Mouse (Mus musculus) liver, adult 2 months (tissue): ENCODE measurements at regions not wholly inside any gene's neighbourhood (a gene's known extent, or its start where the extent isn't known, plus 50 kb on each side); places are given as distances from the start of the nearest gene placed in this dataset.

Experiments
- DNase-seq: peaks from one replicate; pipeline ENCODE4 v3.0.0-alpha.2; 2011; ENCODE audit warnings: low read depth, low spot score; ENCODE audit errors: extremely low read depth
- H3K27ac ChIP-seq: fragments of 200-500 bp; replicated peaks from 2 replicates; pipeline ENCODE4 v1.5.1; 2012; ENCODE audit warnings: low read depth, mild to moderate bottlenecking, control low read depth, inconsistent platforms, low read length; ENCODE audit not compliant: insufficient read depth
- H3K27me3 ChIP-seq: fragments of 200-500 bp; 2 replicates; pipeline ENCODE4 v1.6.1; 2012; ENCODE audit warnings: mild to moderate bottlenecking, moderate library complexity, low read length, inconsistent platforms; ENCODE audit not compliant: control insufficient read depth, insufficient read depth
- H3K36me3 ChIP-seq: fragments of 200-500 bp; 2 replicates; pipeline ENCODE4 v1.6.1; 2012; ENCODE audit warnings: low read length, inconsistent platforms; ENCODE audit not compliant: control insufficient read depth, insufficient read depth
- H3K4me1 ChIP-seq: fragments of 200-500 bp; 2 replicates; pipeline ENCODE4 v1.6.1; 2011; ENCODE audit warnings: low read length; ENCODE audit not compliant: control insufficient read depth, insufficient read depth
- H3K4me3 ChIP-seq: fragments of 200-500 bp; 2 replicates; pipeline ENCODE4 v1.5.1; 2011; ENCODE audit warnings: low read depth, mild to moderate bottlenecking, control low read depth, low read length, moderate library complexity; ENCODE audit not compliant: insufficient read depth
- H3K79me2 ChIP-seq: fragments of 200-500 bp; 2 replicates; pipeline ENCODE4 v1.6.1; 2012; ENCODE audit warnings: inconsistent platforms, mild to moderate bottlenecking, low read length, moderate library complexity; ENCODE audit not compliant: control insufficient read depth, insufficient read depth
- H3K9ac ChIP-seq: fragments of 200-500 bp; 2 replicates; pipeline ENCODE4 v1.6.1; 2012; ENCODE audit warnings: low read depth, mild to moderate bottlenecking, control low read depth, inconsistent platforms, low read length
- CTCF ChIP-seq: fragments of 200-500 bp; IDR thresholded peaks from 2 replicates; pipeline ENCODE4 v1.5.1; 2011; ENCODE audit warnings: low read depth, low read length, control low read depth
- POLR2A ChIP-seq: fragments of 200-500 bp; IDR thresholded peaks from 2 replicates; pipeline ENCODE4 v1.6.1; 2011; ENCODE audit warnings: low read length, control low read depth; ENCODE audit not compliant: insufficient read depth; ENCODE audit errors: extremely low read depth
- WGBS: fragments of 180-500 bp; shearing (Covaris S2); methylation state at CpG from one replicate; pipeline ENCODE4 v1.1.7; 2018; 5-methylcytosine and 5-hydroxymethylcytosine counted together

- 68% methylated on average over 4 of the region's 4 CpGs for WGBS
- no peaks in the 10 kb centered on the region for H3K79me2 ChIP-seq
- DNase-seq = peak; percentile 78
- no peaks in the 10 kb centered on the region for H3K27me3 ChIP-seq
- H3K36me3 ChIP-seq = no peaks in the 10 kb centered on the region
- H3K27ac ChIP-seq = no peak overlapping the region
- TF ChIP-seq CTCF = no peak
- TF ChIP-seq POLR2A = no peak
- no peak overlapping the region for H3K9ac ChIP-seq
- no peaks in the 10 kb centered on the region for H3K4me1 ChIP-seq
- no peak overlapping the region for H3K4me3 ChIP-seq
Observed at GRCm38 (mm10) chr4:72010316-72010715, 190.4 kb downstream of the Tle1 start.

- Histone ChIP-seq H3K27me3 (no peaks in the 10 kb centered on the region), H3K27ac (no peak overlapping the region), H3K9ac (no peak overlapping the region), H3K4me1 (peaks cover 1% of the 10 kb centered on the region; the same call in 1 of the 2 replicates), H3K36me3 (no peaks in the 10 kb centered on the region), H3K4me3 (no peak overlapping the region), H3K79me2 (no peaks in the 10 kb centered on the region)
- TF ChIP-seq CTCF (no peak), POLR2A (no peak)
- no peak for DNase-seq
Observed at GRCm38 (mm10) chr4:72005926-72006325, 194.8 kb downstream of the Tle1 start.

GRCm38 (mm10) chr4:72001221-72001875 lies 199.4 kb downstream of the Tle1 start:
- Histone ChIP-seq H3K27ac (no peak overlapping the region), H3K79me2 (no peaks in the 10 kb centered on the region), H3K27me3 (no peaks in the 10 kb centered on the region), H3K9ac (no peak overlapping the region), H3K36me3 (no peaks in the 10 kb centered on the region), H3K4me3 (no peak overlapping the region), H3K4me1 (peaks cover 1% of the 10 kb centered on the region; the same call in 1 of the 2 replicates)
- 53% methylated on average over 2 of the region's 2 CpGs for WGBS
- DNase-seq = peak; percentile 77
- no peak for TF ChIP-seq POLR2A
- no peak for TF ChIP-seq CTCF

GRCm38 (mm10) chr4:71968701-71969100 lies 210.9 kb upstream of the Gm11232 start:
- H3K9ac ChIP-seq = no peak overlapping the region
- no peaks in the 10 kb centered on the region for H3K4me1 ChIP-seq
- H3K79me2 ChIP-seq = no peaks in the 10 kb centered on the region
- H3K36me3 ChIP-seq = no peaks in the 10 kb centered on the region
- no peak overlapping the region for H3K27ac ChIP-seq
- H3K27me3 ChIP-seq = no peaks in the 10 kb centered on the region
- TF ChIP-seq POLR2A (no peak), CTCF (no peak)
- DNase-seq = peak; percentile 93
- no peak overlapping the region for H3K4me3 ChIP-seq
- WGBS = 15% methylated on average over 1 of the region's 1 CpGs

GRCm38 (mm10) chr4:71953441-71953840 lies 195.7 kb upstream of the Gm11232 start:
- WGBS = 83% methylated on average over 2 of the region's 2 CpGs
- Histone ChIP-seq H3K36me3 (no peaks in the 10 kb centered on the region), H3K9ac (no peak overlapping the region), H3K27me3 (no peaks in the 10 kb centered on the region), H3K27ac (no peak overlapping the region), H3K4me3 (no peak overlapping the region), H3K4me1 (no peaks in the 10 kb centered on the region), H3K79me2 (no peaks in the 10 kb centered on the region)
- no peak for TF ChIP-seq CTCF
- no peak for TF ChIP-seq POLR2A
- no peak for DNase-seq

DNA sequence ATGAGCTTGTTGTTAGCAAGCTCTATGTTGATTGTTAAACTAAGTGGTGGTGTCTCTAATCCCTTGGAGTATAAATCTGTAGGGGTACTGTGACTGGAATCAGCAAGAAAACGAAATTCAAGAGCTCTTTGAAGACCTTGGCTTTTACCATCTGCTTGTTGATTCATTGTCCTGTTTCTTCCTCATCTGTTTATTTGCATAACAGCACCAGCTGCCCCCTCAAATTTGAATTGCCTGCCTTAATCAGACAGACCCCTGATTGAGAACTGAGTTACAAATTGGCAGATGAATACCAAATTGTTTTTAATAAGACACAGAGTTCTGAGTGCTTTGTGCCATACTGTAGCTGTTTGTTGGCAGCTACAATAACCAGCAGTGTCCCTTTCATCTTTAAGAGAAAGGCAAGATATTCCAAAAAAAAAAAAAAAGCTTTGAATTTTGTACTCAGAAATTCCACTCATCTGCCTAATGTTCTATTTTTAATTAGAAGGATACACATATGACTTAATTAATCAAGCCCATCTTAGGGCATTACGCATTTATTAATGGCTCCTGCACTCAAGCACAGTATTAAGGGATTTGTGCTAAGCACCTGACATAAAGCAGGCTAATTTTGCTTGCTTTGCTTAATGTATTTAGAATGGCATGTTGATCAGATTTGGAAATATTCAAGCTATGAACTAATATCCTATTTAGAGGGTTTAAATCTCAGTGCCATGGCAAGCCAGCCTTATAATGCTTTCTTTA lies 175.6 kb upstream of the Gm11232 start:
- Histone ChIP-seq H3K27me3 (no peaks in the 10 kb centered on the region), H3K27ac (no peak overlapping the region), H3K9ac (no peak overlapping the region), H3K4me1 (no peaks in the 10 kb centered on the region), H3K79me2 (no peaks in the 10 kb centered on the region), H3K36me3 (no peaks in the 10 kb centered on the region), H3K4me3 (no peak overlapping the region)
- DNase-seq = no peak
- WGBS = 79% methylated on average over 2 of the region's 2 CpGs
- no peak for TF ChIP-seq POLR2A
- no peak for TF ChIP-seq CTCF
